ENCODE assay signal across 18 mouse cellular contexts in the genomic region with DNA sequence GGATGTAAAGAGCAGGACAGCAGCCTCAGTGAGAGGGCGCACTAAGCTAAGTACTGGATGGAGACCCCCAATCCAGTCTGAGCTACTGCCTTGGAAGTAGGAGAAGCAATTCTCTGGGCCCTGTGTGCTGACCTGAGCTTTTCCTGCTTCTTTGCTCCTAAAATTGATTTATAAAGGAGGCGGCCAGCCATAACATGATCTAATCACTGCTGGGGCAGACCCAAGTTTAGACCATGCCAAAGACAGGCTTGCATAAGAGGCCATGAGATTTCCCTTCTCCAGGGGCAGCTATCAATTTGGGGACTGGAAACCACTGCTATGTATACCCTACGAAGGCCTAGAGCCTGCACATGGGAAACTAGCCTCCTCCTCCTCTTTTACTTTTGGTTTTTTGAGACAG. TPM values are rescaled to one million over a fixed set of nuclear protein-coding genes. Genes with fewer than 3 reads are reported as not detected.
DNase-seq lines count a peak whose midpoint lies in the region; ATAC-seq and TF ChIP-seq lines count a peak whose summit lies in the region.
"Had no signal": no experiment of that assay in that cellular context is flagged by ENCODE, and none has a peak within 500 bp of the region (broad histone marks: within the 10 kb centered on the region; RNA-seq: fewer than 3 reads in every experiment).

No protein-coding gene starts in this region.

- peak; percentile 43 to 55 for DNase-seq in gastrocnemius, adult 8-10 months (ENCODE audit: low spot score in 2 of 2)
- no peak for DNase-seq in gastrocnemius, postnatal 4 days (ENCODE audit: low spot score in 2 of 2)
- DNase-seq in ovary, postnatal 14 days (ENCODE audit: low spot score), result peak; percentile 60
- DNase-seq in ovary, adult 18-20 months (ENCODE audit: low spot score), result no peak
- peak; percentile 31 to 45 for DNase-seq in kidney, postnatal 36 days
- DNase-seq in hindbrain, postnatal 0 days (ENCODE audit: low spot score), result no peak
- DNase-seq: cerebellum, adult 9-10 months; layer of hippocampus, adult 9-11 months; liver, embryonic 13.5 days; lung, embryonic 14.5 days; lung, postnatal 4 days; thymus, postnatal 14 days had no signal

- peak overlapping the region; percentile 41; the same call in 1 of the 2 replicates for H3K27ac ChIP-seq in kidney, embryonic 15.5 days
- no peak overlapping the region for H3K27ac ChIP-seq in hindbrain, postnatal 0 days
- H3K27ac ChIP-seq: embryonic facial prominence, embryonic 13.5 days; heart, embryonic 10.5 days; hindbrain, embryonic 10.5 days; liver, embryonic 13.5 days had no signal

- H3K27me3 ChIP-seq in kidney, embryonic 15.5 days, result no peaks in the 10 kb centered on the region
- no peaks in the 10 kb centered on the region for H3K27me3 ChIP-seq in hindbrain, postnatal 0 days (ENCODE audit: insufficient read depth, low read length)
- H3K27me3 ChIP-seq: embryonic facial prominence, embryonic 13.5 days; liver, embryonic 13.5 days had no signal

- H3K4me3 ChIP-seq in kidney, embryonic 15.5 days (replicated peaks), result no peak overlapping the region
- H3K4me3 ChIP-seq in hindbrain, postnatal 0 days (ENCODE audit: low read length), result no peak overlapping the region
- H3K4me3 ChIP-seq: embryonic facial prominence, embryonic 13.5 days; heart, embryonic 10.5 days; hindbrain, embryonic 10.5 days; liver, embryonic 13.5 days had no signal

- WGBS in kidney, embryonic 15.5 days, result 56% methylated on average over 3 of the region's 3 CpGs
- WGBS in hindbrain, postnatal 0 days, result 84% methylated on average over 3 of the region's 3 CpGs

- H3K4me1 ChIP-seq in kidney, embryonic 15.5 days, result peaks cover 61% of the 10 kb centered on the region
- no peaks in the 10 kb centered on the region for H3K4me1 ChIP-seq in hindbrain, postnatal 0 days (ENCODE audit: insufficient read depth, low read length)

- TF ChIP-seq CTCF in hindbrain, postnatal 0 days (IDR thresholded peaks at IDR 0.05; ENCODE audit: low read depth), result no peak

- no peak overlapping the region for H3K9ac ChIP-seq in kidney, embryonic 15.5 days
- no peak overlapping the region for H3K9ac ChIP-seq in hindbrain, postnatal 0 days (replicated peaks; ENCODE audit: low read length)
- H3K9ac ChIP-seq: embryonic facial prominence, embryonic 13.5 days; liver, embryonic 13.5 days; lung, embryonic 14.5 days had no signal

- H3K4me2 ChIP-seq in kidney, embryonic 15.5 days, result no peak overlapping the region
- H3K4me2 ChIP-seq in hindbrain, postnatal 0 days (ENCODE audit: low read depth, low read length), result no peak overlapping the region
- H3K4me2 ChIP-seq: embryonic facial prominence, embryonic 13.5 days; liver, embryonic 13.5 days; lung, embryonic 14.5 days had no signal

- peaks cover 23% of the 10 kb centered on the region for H3K36me3 ChIP-seq in kidney, embryonic 15.5 days
- H3K36me3 ChIP-seq in hindbrain, postnatal 0 days (ENCODE audit: insufficient read depth, low read length), result peaks cover 13% of the 10 kb centered on the region; the same call in 1 of the 2 replicates

- H3K9me3 ChIP-seq in kidney, embryonic 15.5 days (replicated peaks), result no peaks in the 10 kb centered on the region
- H3K9me3 ChIP-seq in hindbrain, postnatal 0 days (ENCODE audit: low read length), result no peaks in the 10 kb centered on the region
- H3K9me3 ChIP-seq: embryonic facial prominence, embryonic 13.5 days; heart, embryonic 10.5 days; hindbrain, embryonic 10.5 days; liver, embryonic 13.5 days had no signal

- no peak for ATAC-seq in kidney, embryonic 15.5 days (replicated peaks; ENCODE audit: low FRiP score)
- no peak for ATAC-seq in hindbrain, postnatal 0 days
- ATAC-seq: forebrain, embryonic 16.5 days had no signal

RNA-seq across cellular contexts. Expression of a gene that starts 10.7 kb away (rescaled TPM):
- total RNA-seq in gastrocnemius, adult 8-10 months (2022), result under 1 TPM in 2 of 4 experiments, not detected in 2; 0.12 to 0.62 TPM
- 10 to 100 TPM; 13.3 to 14.8 TPM for total RNA-seq in gastrocnemius, postnatal 4 days (2021)
- polyA plus RNA-seq in kidney, embryonic 15.5 days (2015; fragmentation: Nextera tagmentation; extraction: Ambion mirVana), result 30.0 and 35.6 TPM in 2 replicates
- total RNA-seq in hindbrain, postnatal 0 days (2014; rRNA removed), result 6.1 and 9.9 TPM in 2 replicates
- polyA plus RNA-seq in hindbrain, postnatal 0 days (2015; fragmentation: Nextera tagmentation; extraction: Ambion mirVana), result 6.3 and 7.4 TPM in 2 replicates
- polyA plus RNA-seq: cortical plate, adult 2 months had no signal

RNA-seq across cellular contexts. Expression of a gene that starts 32.6 kb away (rescaled TPM):
- 10 to 100 TPM; 10.3 to 11.7 (median 11.4) TPM for total RNA-seq in gastrocnemius, adult 8-10 months (2022)
- total RNA-seq in gastrocnemius, postnatal 4 days (2021), result 10 to 100 TPM; 21.0 to 21.6 TPM
- polyA plus RNA-seq in kidney, embryonic 15.5 days (2015; fragmentation: Nextera tagmentation; extraction: Ambion mirVana), result 39.2 and 43.7 TPM in 2 replicates
- total RNA-seq in hindbrain, postnatal 0 days (2014; rRNA removed), result 49.3 and 54.2 TPM in 2 replicates
- polyA plus RNA-seq in hindbrain, postnatal 0 days (2015; fragmentation: Nextera tagmentation; extraction: Ambion mirVana), result 31.3 and 34.7 TPM in 2 replicates

RNA-seq across cellular contexts. Expression of a gene that starts 36.6 kb away (rescaled TPM):
- total RNA-seq in gastrocnemius, adult 8-10 months (2022), result 10 to 100 TPM; 42.2 to 45.3 (median 44.1) TPM
- total RNA-seq in gastrocnemius, postnatal 4 days (2021), result 10 to 100 TPM; 71.8 to 71.9 TPM
- 85.8 and 88.3 TPM in 2 replicates for polyA plus RNA-seq in kidney, embryonic 15.5 days (2015; fragmentation: Nextera tagmentation; extraction: Ambion mirVana)
- 231 and 249 TPM in 2 replicates for total RNA-seq in hindbrain, postnatal 0 days (2014; rRNA removed)
- polyA plus RNA-seq in hindbrain, postnatal 0 days (2015; fragmentation: Nextera tagmentation; extraction: Ambion mirVana), result 271 and 289 TPM in 2 replicates

RNA-seq across cellular contexts. Expression of a gene that starts 57.9 kb away (rescaled TPM):
- total RNA-seq in gastrocnemius, adult 8-10 months (2022), result 10 to 100 TPM; 22.7 to 38.8 (median 34.2) TPM
- total RNA-seq in gastrocnemius, postnatal 4 days (2021), result 100 to 1,000 TPM; 527 to 572 TPM
- polyA plus RNA-seq in kidney, embryonic 15.5 days (2015; fragmentation: Nextera tagmentation; extraction: Ambion mirVana), result 30.7 and 38.3 TPM in 2 replicates
- total RNA-seq in hindbrain, postnatal 0 days (2014; rRNA removed), result 106 and 108 TPM in 2 replicates
- 197 and 201 TPM in 2 replicates for polyA plus RNA-seq in hindbrain, postnatal 0 days (2015; fragmentation: Nextera tagmentation; extraction: Ambion mirVana)

Comparison
In these comparisons a context has a peak if more than half of its experiments do, and no peak if none do; other contexts are left out.
1. DNase-seq: peak in gastrocnemius, adult 8-10 months (2 of 2), ovary, postnatal 14 days (single experiment) and kidney, postnatal 36 days (2 of 2); none in gastrocnemius, postnatal 4 days (0 of 2), ovary, adult 18-20 months (single experiment) and hindbrain, postnatal 0 days (single experiment).